Mouse (Mus musculus) hindbrain, embryonic 13.5 days (tissue): ENCODE results near the gene Rptn. TPM values are rescaled to one million over a fixed set of nuclear protein-coding genes. Genes with fewer than 3 reads are reported as not detected.

Experiments
- ATAC-seq: fragments of 200-750 bp; cut with Nextera tagmentation; 2 replicates; pipeline ENCODE4 v1.8.0; 2017; ENCODE audit warnings: moderate TSS enrichment; ENCODE audit not compliant: low FRiP score
- H3K27ac ChIP-seq: fragments of 300-500 bp; sonication (generic); 2 replicates; pipeline ENCODE4 v1.5.1; 2015; ENCODE audit warnings: inconsistent platforms, mild to moderate bottlenecking, moderate library complexity
- H3K27me3 ChIP-seq: fragments of 300-500 bp; sonication (generic); 2 replicates; pipeline ENCODE4 v1.6.1; 2015; ENCODE audit warnings: mild to moderate bottlenecking, inconsistent platforms
- H3K36me3 ChIP-seq: fragments of 300-500 bp; sonication (generic); 2 replicates; pipeline ENCODE4 v1.6.1; 2015; ENCODE audit warnings: mild to moderate bottlenecking, inconsistent platforms
- H3K4me1 ChIP-seq: fragments of 300-500 bp; sonication (generic); replicated peaks from 2 replicates; pipeline ENCODE4 v1.6.1; 2015; ENCODE audit warnings: inconsistent platforms
- H3K4me2 ChIP-seq: fragments of 300-500 bp; sonication (generic); 2 replicates; pipeline ENCODE4 v1.6.1; 2015; ENCODE audit warnings: inconsistent platforms, mild to moderate bottlenecking, moderate library complexity
- H3K4me3 ChIP-seq: fragments of 300-500 bp; sonication (generic); 2 replicates; pipeline ENCODE4 v1.5.1; 2015; ENCODE audit warnings: mild to moderate bottlenecking, inconsistent platforms
- H3K9ac ChIP-seq: fragments of 300-500 bp; sonication (generic); 2 replicates; pipeline ENCODE4 v1.6.1; 2015; ENCODE audit warnings: mild to moderate bottlenecking, inconsistent platforms
- H3K9me3 ChIP-seq: fragments of 300-500 bp; sonication (generic); 2 replicates; pipeline ENCODE4 v1.6.1; 2016; ENCODE audit warnings: inconsistent platforms
- WGBS: fragments of 180-500 bp; shearing (Covaris S2); methylation state at CpG from one replicate; pipeline ENCODE4 v1.1.7; 2015; 5-methylcytosine and 5-hydroxymethylcytosine counted together
- polyA plus RNA-seq: library from polyadenylated mRNA; unstranded; fragments of >200 nt; fragmentation: Nextera tagmentation; extraction: Ambion mirVana; gene quantifications from 2 replicates; pipeline ENCODE4 v1.2.1, GENCODE M21; 2015

Rptn gene
- polyA plus RNA-seq = not detected in 2 replicates

GRCm38 (mm10) chr3:93393366-93393765 lies at the start of gene Rptn:
Gene Rptn (plus strand): TSS chr3:93393699.
- Histone ChIP-seq H3K27me3 (no peaks in the 10 kb centered on the region), H3K9me3 (no peaks in the 10 kb centered on the region), H3K36me3 (no peaks in the 10 kb centered on the region), H3K4me1 (no peaks in the 10 kb centered on the region), H3K4me3 (no peak within 1 kb of the TSS), H3K4me2 (no peak within 1 kb of the TSS), H3K9ac (no peak within 1 kb of the TSS), H3K27ac (no peak within 1 kb of the TSS)
- 82% methylated on average over 2 of the region's 2 CpGs for WGBS
- no peak for ATAC-seq

DNA sequence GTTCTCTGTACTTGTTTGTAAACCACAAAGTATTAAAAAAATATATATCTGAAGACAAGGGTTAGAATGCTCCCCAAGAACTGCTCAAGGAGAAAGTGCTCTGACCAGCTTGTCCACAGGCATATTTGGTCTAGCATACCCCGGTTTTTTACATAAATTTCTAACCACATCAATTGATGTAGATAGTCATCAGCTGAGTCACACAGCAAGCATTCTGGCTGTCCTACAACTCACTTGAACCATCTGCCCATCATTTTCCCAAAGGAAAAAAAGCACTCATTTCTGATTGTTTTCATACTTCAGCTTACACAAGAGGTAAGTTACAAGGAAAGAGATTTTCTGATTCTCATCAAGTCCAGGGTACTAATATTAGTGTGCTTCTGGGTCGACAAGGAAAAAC lies 46.6 kb upstream of the Rptn start:
- H3K4me3 ChIP-seq = no peak overlapping the region
- whole genome bisulfite sequencing = 80% methylated on average over 2 of the region's 2 CpGs
- H3K9ac ChIP-seq = no peak overlapping the region
- H3K27me3 ChIP-seq = no peaks in the 10 kb centered on the region
- no peaks in the 10 kb centered on the region for H3K9me3 ChIP-seq
- H3K4me1 ChIP-seq = no peaks in the 10 kb centered on the region
- H3K27ac ChIP-seq = no peak overlapping the region
- no peaks in the 10 kb centered on the region for H3K36me3 ChIP-seq
- no peak for ATAC-seq
- H3K4me2 ChIP-seq = no peak overlapping the region

GRCm38 (mm10) chr3:93360045-93360444 lies 33.5 kb upstream of the Rptn start:
- H3K27me3 ChIP-seq = no peaks in the 10 kb centered on the region
- WGBS = 21% methylated on average over 7 of the region's 7 CpGs
- H3K9me3 ChIP-seq = no peaks in the 10 kb centered on the region
- H3K36me3 ChIP-seq = no peaks in the 10 kb centered on the region
- H3K4me1 ChIP-seq = peaks cover 3% of the 10 kb centered on the region; the same call in 1 of the 2 replicates
- H3K9ac ChIP-seq = no peak overlapping the region
- no peak overlapping the region for H3K4me2 ChIP-seq
- ATAC-seq = no peak
- no peak overlapping the region for H3K4me3 ChIP-seq
- no peak overlapping the region for H3K27ac ChIP-seq

- ATAC-seq = peak; percentile 91
- no peak overlapping the region for H3K9ac ChIP-seq
- peak overlapping the region; percentile 48 for H3K4me2 ChIP-seq
- no peaks in the 10 kb centered on the region for H3K9me3 ChIP-seq
- peaks cover 3% of the 10 kb centered on the region; the same call in 1 of the 2 replicates for H3K4me1 ChIP-seq
- H3K27ac ChIP-seq = no peak overlapping the region
- H3K4me3 ChIP-seq = no peak overlapping the region
- no peaks in the 10 kb centered on the region for H3K36me3 ChIP-seq
- WGBS = 9% methylated on average over 10 of the region's 10 CpGs
- no peaks in the 10 kb centered on the region for H3K27me3 ChIP-seq
These were observed 31.4 kb upstream of the Rptn start for GRCm38 (mm10) chr3:93361933-93362574.

DNA sequence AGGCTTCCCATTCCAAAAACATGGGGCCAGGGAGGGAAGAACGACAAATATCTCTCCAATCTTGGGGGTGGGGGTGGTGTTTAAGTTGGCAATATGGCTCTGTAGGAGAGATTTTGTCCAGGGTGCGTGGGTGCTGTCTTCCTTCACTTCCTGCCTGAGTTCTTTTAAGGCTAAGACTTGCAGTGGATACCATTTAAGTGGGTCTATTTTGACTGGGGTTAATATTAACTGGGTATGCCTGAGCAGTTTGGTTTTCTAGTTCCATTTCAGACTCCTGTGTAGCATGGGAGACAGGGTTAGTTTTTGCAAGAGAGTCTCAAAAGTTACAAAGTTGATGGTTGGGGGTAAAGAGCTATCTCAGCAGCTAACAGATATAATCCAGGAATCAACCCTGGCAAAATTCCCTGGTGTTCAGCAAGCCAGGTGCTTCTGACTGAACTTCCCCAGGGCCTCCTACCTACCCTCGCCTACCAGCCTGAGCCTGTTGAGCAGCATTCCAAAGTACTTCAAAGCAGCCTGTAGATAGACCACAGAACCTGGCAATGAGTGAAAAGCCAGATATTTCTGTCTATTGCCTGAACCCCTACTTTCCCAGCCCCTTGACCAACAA lies 26.4 kb upstream of the Rptn start:
- no peak overlapping the region for H3K4me3 ChIP-seq
- H3K9me3 ChIP-seq = no peaks in the 10 kb centered on the region
- no peak overlapping the region for H3K9ac ChIP-seq
- no peak for ATAC-seq
- peaks cover 3% of the 10 kb centered on the region; the same call in 1 of the 2 replicates for H3K4me1 ChIP-seq
- 70% methylated on average over 3 of the region's 3 CpGs for WGBS
- H3K36me3 ChIP-seq = no peaks in the 10 kb centered on the region
- H3K27ac ChIP-seq = no peak overlapping the region
- no peaks in the 10 kb centered on the region for H3K27me3 ChIP-seq
- H3K4me2 ChIP-seq = no peak overlapping the region

GRCm38 (mm10) chr3:93368171-93368570 lies 25.3 kb upstream of the Rptn start:
- H3K9me3 ChIP-seq = no peaks in the 10 kb centered on the region
- no peak overlapping the region for H3K9ac ChIP-seq
- no peak overlapping the region for H3K4me3 ChIP-seq
- WGBS = 68% methylated on average over 1 of the region's 1 CpGs
- no peaks in the 10 kb centered on the region for H3K27me3 ChIP-seq
- H3K36me3 ChIP-seq = no peaks in the 10 kb centered on the region
- no peaks in the 10 kb centered on the region for H3K4me1 ChIP-seq
- ATAC-seq = no peak
- no peak overlapping the region for H3K27ac ChIP-seq
- H3K4me2 ChIP-seq = no peak overlapping the region

- WGBS = 86% methylated on average over 6 of the region's 6 CpGs
- Histone ChIP-seq H3K36me3 (no peaks in the 10 kb centered on the region), H3K4me1 (no peaks in the 10 kb centered on the region), H3K4me2 (no peak overlapping the region), H3K9me3 (no peaks in the 10 kb centered on the region), H3K9ac (no peak overlapping the region), H3K4me3 (no peak overlapping the region), H3K27ac (no peak overlapping the region), H3K27me3 (no peaks in the 10 kb centered on the region)
- no peak for ATAC-seq
These were observed 20.1 kb upstream of the Rptn start for GRCm38 (mm10) chr3:93373416-93373815.

- Histone ChIP-seq H3K4me3 (no peak overlapping the region), H3K27me3 (no peaks in the 10 kb centered on the region), H3K9ac (no peak overlapping the region), H3K9me3 (no peaks in the 10 kb centered on the region), H3K4me2 (no peak overlapping the region), H3K36me3 (no peaks in the 10 kb centered on the region), H3K4me1 (no peaks in the 10 kb centered on the region), H3K27ac (no peak overlapping the region)
- ATAC-seq = no peak
- 76% methylated on average over 1 of the region's 1 CpGs for WGBS
These were observed 18.3 kb upstream of the Rptn start for GRCm38 (mm10) chr3:93375196-93375595.

- Histone ChIP-seq H3K4me3 (no peak overlapping the region), H3K27me3 (no peaks in the 10 kb centered on the region), H3K27ac (no peak overlapping the region), H3K4me1 (no peaks in the 10 kb centered on the region), H3K9ac (no peak overlapping the region), H3K4me2 (no peak overlapping the region), H3K9me3 (no peaks in the 10 kb centered on the region), H3K36me3 (no peaks in the 10 kb centered on the region)
- no peak for ATAC-seq
- WGBS = 85% methylated on average over 5 of the region's 5 CpGs
These were observed 17.9 kb upstream of the Rptn start for GRCm38 (mm10) chr3:93375601-93376000.

DNA sequence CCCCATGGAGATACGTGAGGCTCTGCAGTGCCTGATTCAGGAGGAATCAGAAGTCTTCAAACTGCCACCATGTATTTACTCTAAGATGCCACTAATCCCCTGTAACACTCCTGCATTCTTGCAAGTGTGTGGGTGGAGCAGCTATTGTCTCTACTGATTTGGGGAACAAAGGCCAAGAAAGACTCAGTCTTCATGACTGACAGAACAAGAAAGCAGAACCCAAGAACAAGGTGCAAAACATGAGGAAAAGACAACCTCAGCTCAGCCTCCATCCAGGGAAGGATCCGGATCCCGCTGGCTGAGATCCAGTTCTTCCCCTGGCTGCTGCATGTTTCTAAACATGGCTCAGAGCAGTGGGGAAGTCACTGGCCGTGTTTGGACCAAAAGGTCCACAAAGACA lies 15.4 kb upstream of the Rptn start:
- Histone ChIP-seq H3K9ac (no peak overlapping the region), H3K4me3 (no peak overlapping the region), H3K4me2 (no peak overlapping the region), H3K36me3 (no peaks in the 10 kb centered on the region), H3K27ac (no peak overlapping the region), H3K9me3 (no peaks in the 10 kb centered on the region), H3K4me1 (no peaks in the 10 kb centered on the region), H3K27me3 (no peaks in the 10 kb centered on the region)
- no peak for ATAC-seq
- WGBS = 52% methylated on average over 4 of the region's 4 CpGs

DNA sequence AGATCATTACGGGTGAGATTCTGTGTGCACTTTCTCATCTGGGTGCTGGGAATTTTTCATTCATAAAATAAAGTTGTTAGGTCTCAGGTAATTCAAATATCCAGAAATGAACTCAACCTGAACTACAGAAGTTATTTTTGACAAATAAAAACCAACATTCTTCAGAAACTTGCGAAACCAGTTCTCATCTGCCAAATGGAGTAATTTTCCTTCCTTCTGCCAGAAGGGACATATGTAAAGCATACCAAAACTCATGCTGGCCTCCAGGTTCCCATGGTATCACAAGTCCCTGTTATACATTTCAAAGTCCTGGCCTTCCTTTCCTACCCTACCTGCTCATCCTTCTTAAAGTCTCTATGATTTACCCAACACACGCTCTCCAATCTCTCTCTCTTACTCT lies 10.4 kb downstream of the Rptn start:
- Histone ChIP-seq H3K9me3 (no peaks in the 10 kb centered on the region), H3K27me3 (no peaks in the 10 kb centered on the region), H3K9ac (no peak overlapping the region), H3K4me3 (no peak overlapping the region), H3K36me3 (no peaks in the 10 kb centered on the region), H3K27ac (no peak overlapping the region), H3K4me2 (no peak overlapping the region), H3K4me1 (no peaks in the 10 kb centered on the region)
- ATAC-seq = no peak
- WGBS = 95% methylated on average over 3 of the region's 3 CpGs

DNA sequence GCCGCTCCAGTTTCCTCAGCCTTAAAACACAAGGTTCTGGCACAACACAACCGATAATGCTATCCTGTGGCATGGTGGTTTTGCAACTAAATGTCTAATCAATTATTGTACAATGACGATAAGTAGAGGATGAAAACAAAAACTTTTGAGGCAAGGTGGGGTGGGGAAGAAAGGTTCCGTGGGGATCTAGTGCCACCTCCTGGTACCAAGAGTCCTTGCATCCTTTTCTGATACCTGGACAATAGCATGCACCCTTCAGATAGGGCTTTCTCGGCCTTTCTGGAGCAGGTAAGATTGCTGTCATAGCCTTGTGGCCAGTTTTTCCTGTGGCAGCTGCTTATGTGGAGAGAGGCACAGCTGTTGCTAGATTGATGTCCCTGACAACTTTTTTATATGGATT lies 13.5 kb downstream of the Rptn start:
- H3K4me3 ChIP-seq = no peak overlapping the region
- H3K9ac ChIP-seq = no peak overlapping the region
- H3K27me3 ChIP-seq = no peaks in the 10 kb centered on the region
- H3K36me3 ChIP-seq = no peaks in the 10 kb centered on the region
- no peak for ATAC-seq
- no peaks in the 10 kb centered on the region for H3K4me1 ChIP-seq
- no peak overlapping the region for H3K27ac ChIP-seq
- no peak overlapping the region for H3K4me2 ChIP-seq
- 33% methylated on average over 5 of the region's 5 CpGs for WGBS
- H3K9me3 ChIP-seq = no peaks in the 10 kb centered on the region

DNA sequence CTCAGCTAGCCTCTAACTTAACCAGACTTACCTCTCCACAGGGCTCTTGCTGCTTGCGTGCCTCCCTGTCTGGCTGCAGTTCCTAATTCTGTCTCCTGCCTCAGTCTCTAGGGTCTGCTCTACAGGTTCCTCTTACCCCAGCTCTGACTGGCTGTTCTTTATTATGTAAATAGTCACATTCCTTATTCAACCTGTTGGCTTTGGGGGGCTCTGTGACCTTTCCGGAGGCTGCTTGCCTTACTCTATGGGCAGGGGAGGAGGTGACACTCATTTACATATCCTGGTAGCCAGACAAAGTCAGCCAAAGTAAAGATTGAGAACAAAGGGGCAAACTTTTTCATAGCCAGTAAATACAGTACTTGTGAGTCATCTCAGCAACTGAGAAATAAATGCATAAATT lies 18.4 kb downstream of the Rptn start:
- ATAC-seq = no peak
- Histone ChIP-seq H3K27ac (no peak overlapping the region), H3K27me3 (no peaks in the 10 kb centered on the region), H3K4me1 (no peaks in the 10 kb centered on the region), H3K4me3 (no peak overlapping the region), H3K4me2 (no peak overlapping the region), H3K9me3 (no peaks in the 10 kb centered on the region), H3K9ac (no peak overlapping the region), H3K36me3 (no peaks in the 10 kb centered on the region)
- 13% methylated on average over 2 of the region's 2 CpGs for WGBS
